ENCODE assay signal across 9 mouse cellular contexts in genomic region chr1:37867056-37867455, GRCm38 (mm10). TPM values are rescaled to one million over a fixed set of nuclear protein-coding genes. Genes with fewer than 3 reads are reported as not detected.
DNase-seq lines count a peak whose midpoint lies in the region; ATAC-seq and TF ChIP-seq lines count a peak whose summit lies in the region.
"Had no signal": no experiment of that assay in that cellular context is flagged by ENCODE, and none has a peak within 500 bp of the region (broad histone marks: within the 10 kb centered on the region; RNA-seq: fewer than 3 reads in every experiment).

No protein-coding gene starts in this region.

- no peaks in the 10 kb centered on the region for H3K9me3 ChIP-seq in embryonic facial prominence, embryonic 10.5 days
- H3K9me3 ChIP-seq: heart, embryonic 13.5 days had no signal

- intact Hi-C loops in left cerebral cortex, adult 2 months (cut with DNase I) = loop anchor here (5.0 kb wide), 1 partner anchor 190 kb away; no protein-coding TSS in a partner anchor

- H3K4me1 ChIP-seq in embryonic facial prominence, embryonic 10.5 days = peaks cover 17% of the 10 kb centered on the region

- DNase-seq in cerebellum, adult 11 months = peak; percentile 42
- DNase-seq in left cerebral cortex, adult 2 months (ENCODE audit: extremely low spot score in 1 of 2, low spot score in 2 of 2) = peak in 1 of 2 experiments; percentile 31
- no peak for DNase-seq in left cerebral cortex, adult 11 months (ENCODE audit: low spot score)
- peak; percentile 48 to 56 for DNase-seq in adrenal gland, adult 18-20 months (ENCODE audit: low spot score in 2 of 2)
- peak; percentile 53 for DNase-seq in embryonic facial prominence, embryonic 10.5 days (ENCODE audit: low spot score)
- peak; percentile 39 to 64 for DNase-seq in lung, postnatal 4 days
- no peak for DNase-seq in urinary bladder, postnatal 10 days (ENCODE audit: low spot score)

- peak; percentile 68 for TF ChIP-seq CTCF in left cerebral cortex, adult 2 months (IDR thresholded peaks at IDR 0.05)

- WGBS in embryonic facial prominence, embryonic 10.5 days = 75% methylated on average over 1 of the region's 1 CpGs

- H3K27me3 ChIP-seq in embryonic facial prominence, embryonic 10.5 days (replicated peaks; ENCODE audit: low read depth, poor library complexity, severe bottlenecking) = no peaks in the 10 kb centered on the region; the same call in none of the 2 replicates

- no peak overlapping the region for H3K27ac ChIP-seq in left cerebral cortex, adult 2 months
- H3K27ac ChIP-seq in embryonic facial prominence, embryonic 10.5 days (replicated peaks) = no peak overlapping the region
- H3K27ac ChIP-seq: heart, embryonic 13.5 days had no signal

- no peak overlapping the region for H3K4me3 ChIP-seq in left cerebral cortex, adult 2 months
- no peak overlapping the region for H3K4me3 ChIP-seq in embryonic facial prominence, embryonic 10.5 days
- H3K4me3 ChIP-seq: heart, embryonic 13.5 days had no signal

- no peaks in the 10 kb centered on the region for H3K36me3 ChIP-seq in embryonic facial prominence, embryonic 10.5 days (replicated peaks)
- H3K36me3 ChIP-seq: heart, embryonic 13.5 days had no signal

- ATAC-seq in cerebellum, adult (ENCODE audit: insufficient number of reproducible peaks, low FRiP score, low TSS enrichment) = no peak

RNA-seq across cellular contexts. Expression of gene Tsga10, which starts 0.8 kb away (rescaled TPM):
- 10 to 100 TPM; 20.0 to 24.0 TPM for total RNA-seq in left cerebral cortex, adult 2 months (2021)
- 1 to 10 TPM; 3.9 to 6.2 TPM for total RNA-seq in adrenal gland, adult 18-20 months (2021)
- 6.6 and 7.5 TPM in 2 replicates for polyA plus RNA-seq in embryonic facial prominence, embryonic 10.5 days (2016; fragmentation: Nextera tagmentation; extraction: Ambion mirVana)

RNA-seq across cellular contexts. Expression of gene Lipt1, which starts 4.5 kb away (rescaled TPM):
- 10 to 100 TPM in 1 of 2 experiments, 1 to 10 TPM in 1; 9.5 to 10.9 TPM for total RNA-seq in left cerebral cortex, adult 2 months (2021)
- total RNA-seq in adrenal gland, adult 18-20 months (2021) = 10 to 100 TPM in 1 of 2 experiments, 1 to 10 TPM in 1; 10.0 to 15.8 TPM
- polyA plus RNA-seq in embryonic facial prominence, embryonic 10.5 days (2016; fragmentation: Nextera tagmentation; extraction: Ambion mirVana) = 7.9 and 8.9 TPM in 2 replicates

RNA-seq across cellular contexts. Expression of gene Mitd1, which starts 23.2 kb away (rescaled TPM):
- 10 to 100 TPM; 10.6 to 10.9 TPM for total RNA-seq in left cerebral cortex, adult 2 months (2021)
- total RNA-seq in adrenal gland, adult 18-20 months (2021) = 10 to 100 TPM in 1 of 2 experiments, 1 to 10 TPM in 1; 9.6 to 12.9 TPM
- 23.9 and 28.1 TPM in 2 replicates for polyA plus RNA-seq in embryonic facial prominence, embryonic 10.5 days (2016; fragmentation: Nextera tagmentation; extraction: Ambion mirVana)

RNA-seq across cellular contexts. Expression of gene Mrpl30, which starts 23.2 kb away (rescaled TPM):
- total RNA-seq in left cerebral cortex, adult 2 months (2021) = 100 to 1,000 TPM; 139 to 148 TPM
- total RNA-seq in adrenal gland, adult 18-20 months (2021) = 100 to 1,000 TPM; 186 to 276 TPM
- polyA plus RNA-seq in embryonic facial prominence, embryonic 10.5 days (2016; fragmentation: Nextera tagmentation; extraction: Ambion mirVana) = 246 and 254 TPM in 2 replicates

RNA-seq across cellular contexts. Expression of gene Lyg2, which starts 49.2 kb away (rescaled TPM):
- not detected for total RNA-seq in left cerebral cortex, adult 2 months (2021)
- not detected for total RNA-seq in adrenal gland, adult 18-20 months (2021)
- not detected in 2 replicates for polyA plus RNA-seq in embryonic facial prominence, embryonic 10.5 days (2016; fragmentation: Nextera tagmentation; extraction: Ambion mirVana)
- polyA plus RNA-seq: heart, embryonic 13.5 days had no signal

Comparison
In these comparisons a context has a peak if more than half of its experiments do, and no peak if none do; other contexts are left out.
1. DNase-seq: peak in cerebellum, adult 11 months (single experiment), adrenal gland, adult 18-20 months (2 of 2), embryonic facial prominence, embryonic 10.5 days (single experiment) and lung, postnatal 4 days (2 of 2); none in left cerebral cortex, adult 11 months (single experiment) and urinary bladder, postnatal 10 days (single experiment).